Mouse (Mus musculus) stomach, embryonic 14.5 days (tissue): ENCODE results near the gene Rfx3. TPM values are rescaled to one million over a fixed set of nuclear protein-coding genes. Genes with fewer than 3 reads are reported as not detected.

Experiments
- ATAC-seq: fragments of 200-750 bp; cut with Nextera tagmentation; 2 replicates; pipeline ENCODE4 v1.8.0; 2017; ENCODE audit warnings: low read depth, moderate TSS enrichment; ENCODE audit not compliant: insufficient number of reproducible peaks, insufficient read depth, low FRiP score
- H3K27ac ChIP-seq: fragments of 300-500 bp; sonication (generic); 2 replicates; pipeline ENCODE4 v1.5.1; 2014; ENCODE audit warnings: mild to moderate bottlenecking, low read length, moderate library complexity, mixed read lengths
- H3K27me3 ChIP-seq: fragments of 300-500 bp; sonication (generic); 2 replicates; pipeline ENCODE4 v1.6.1; 2014; ENCODE audit warnings: low read length, control low read depth, mixed read lengths; ENCODE audit not compliant: control insufficient read depth, insufficient read depth
- H3K36me3 ChIP-seq: fragments of 300-500 bp; sonication (generic); 2 replicates; pipeline ENCODE4 v1.6.1; 2014; ENCODE audit warnings: mild to moderate bottlenecking, control low read depth, low read length, moderate library complexity, mixed read lengths; ENCODE audit not compliant: control insufficient read depth, insufficient read depth
- H3K4me1 ChIP-seq: fragments of 300-500 bp; sonication (generic); 2 replicates; pipeline ENCODE4 v1.6.1; 2014; ENCODE audit warnings: low read length, control low read depth, mixed read lengths; ENCODE audit not compliant: control insufficient read depth, insufficient read depth
- H3K4me2 ChIP-seq: fragments of 300-500 bp; sonication (generic); replicated peaks from 2 replicates; pipeline ENCODE4 v1.6.1; 2014; ENCODE audit warnings: low read depth, low read length, control low read depth
- H3K4me3 ChIP-seq: fragments of 300-500 bp; sonication (generic); 2 replicates; pipeline ENCODE4 v1.5.1; 2014; ENCODE audit warnings: low read depth, low read length, control low read depth
- H3K9ac ChIP-seq: fragments of 300-500 bp; sonication (generic); replicated peaks from 2 replicates; pipeline ENCODE4 v1.6.1; 2014; ENCODE audit warnings: low read depth, mild to moderate bottlenecking, control low read depth, low read length, moderate library complexity, mixed read lengths
- H3K9me3 ChIP-seq: fragments of 300-500 bp; sonication (generic); 2 replicates; pipeline ENCODE4 v1.6.1; 2016; ENCODE audit warnings: low read depth, low read length, control low read depth; ENCODE audit not compliant: control insufficient read depth
- WGBS: fragments of 180-500 bp; shearing (Covaris S2); extraction: QIAGEN DNeasy Blood & Tissue Kit; methylation state at CpG from one replicate; pipeline ENCODE4 v1.1.7; 2014; 5-methylcytosine and 5-hydroxymethylcytosine counted together
- polyA plus RNA-seq: library from polyadenylated mRNA; unstranded; fragments of >200 nt; fragmentation: Nextera tagmentation; extraction: Ambion mirVana; gene quantifications from 2 replicates; pipeline ENCODE4 v1.2.1, GENCODE M21; 2014

Gene Rfx3
- polyA plus RNA-seq, 1 experiment from 2014 or later = 15.6 TPM

DNA sequence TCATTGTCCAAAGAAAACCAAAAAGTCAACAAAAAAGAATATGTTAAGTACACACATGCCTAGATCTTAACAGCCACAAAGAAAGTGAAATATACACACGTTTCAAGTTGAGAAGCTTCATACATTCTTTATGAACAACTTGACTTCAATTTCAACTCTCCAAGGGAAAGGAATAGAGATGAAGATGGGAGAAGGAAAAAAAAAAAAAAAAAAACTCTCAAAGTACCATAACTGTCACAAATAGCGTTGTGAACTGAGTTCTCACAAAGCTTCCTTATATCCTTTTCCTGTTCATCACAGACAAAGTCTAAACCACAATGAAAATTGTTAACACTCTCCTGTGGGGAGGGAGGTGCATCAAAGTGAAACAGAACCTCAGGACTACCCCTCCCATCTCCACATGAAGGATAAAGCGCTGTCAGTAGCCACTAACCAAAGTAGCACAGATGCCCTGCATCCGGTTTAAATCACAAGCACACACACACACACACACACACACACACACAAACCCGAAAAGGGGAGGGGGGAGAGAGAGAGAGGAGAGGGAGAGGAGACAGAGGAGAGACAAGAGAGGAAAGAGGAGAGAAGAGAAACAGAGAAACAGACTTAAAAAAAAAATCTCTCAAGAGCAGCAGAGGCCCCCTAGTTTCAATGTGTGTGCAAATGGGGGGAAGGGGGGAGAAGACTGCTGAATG is 1.2 kb downstream of the Rfx3 start:
- ATAC-seq = no peak
- H3K4me2 ChIP-seq = peak overlapping the region; percentile 61
- H3K4me3 ChIP-seq = peak overlapping the region; percentile 96
- peak overlapping the region; percentile 99 for H3K27ac ChIP-seq
- H3K9ac ChIP-seq = peak overlapping the region; percentile 74
- no peaks in the 10 kb centered on the region for H3K9me3 ChIP-seq
- H3K27me3 ChIP-seq = no peaks in the 10 kb centered on the region
- H3K4me1 ChIP-seq = no peaks in the 10 kb centered on the region
- H3K36me3 ChIP-seq = no peaks in the 10 kb centered on the region
- 2% methylated on average over 5 of the region's 5 CpGs for WGBS

DNA sequence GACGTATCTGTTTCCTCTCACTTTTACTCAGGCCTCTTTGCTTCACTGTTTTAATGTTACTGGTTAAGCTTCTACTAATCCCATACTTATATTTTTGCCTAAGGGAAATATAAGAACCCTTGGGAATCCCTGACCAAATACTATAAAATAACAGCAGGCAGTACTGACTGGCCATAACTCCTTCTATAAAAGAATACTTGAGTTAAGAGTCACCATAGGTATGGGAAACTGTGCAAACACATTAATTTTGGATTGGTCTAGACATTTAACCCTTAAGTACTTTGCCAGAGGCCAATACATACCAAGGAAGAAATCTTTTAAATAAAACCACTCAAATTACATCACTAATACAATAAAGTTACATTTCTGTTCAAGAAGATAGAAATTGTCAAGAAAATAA is 6.8 kb downstream of the Rfx3 start:
- Histone ChIP-seq H3K9ac (no peak overlapping the region), H3K27ac (no peak overlapping the region), H3K4me1 (peaks cover 2% of the 10 kb centered on the region; the same call in 1 of the 2 replicates), H3K4me2 (no peak overlapping the region), H3K27me3 (no peaks in the 10 kb centered on the region), H3K9me3 (no peaks in the 10 kb centered on the region), H3K4me3 (no peak overlapping the region), H3K36me3 (no peaks in the 10 kb centered on the region)
- ATAC-seq = no peak
- 39% methylated on average over 1 of the region's 1 CpGs for WGBS

DNA sequence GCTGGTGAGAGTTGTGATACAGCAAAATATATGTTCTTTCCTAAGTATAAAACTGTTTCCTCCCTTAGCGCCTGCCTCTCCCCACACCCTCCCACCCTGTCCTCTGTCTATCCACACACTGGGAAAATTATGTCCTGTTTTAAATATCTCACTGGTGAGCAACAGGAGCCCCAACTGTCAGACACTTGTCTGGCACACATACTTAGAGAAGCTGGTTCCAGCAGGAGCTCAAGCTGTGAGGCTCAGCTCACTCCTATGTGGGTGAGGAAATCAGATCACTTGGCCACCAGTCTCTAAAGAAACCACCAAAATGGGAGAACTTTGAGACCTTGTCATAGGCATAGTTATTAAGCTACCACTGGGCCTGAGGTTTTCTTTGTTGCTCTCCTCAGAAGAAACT is 7.5 kb downstream of the Rfx3 start:
- Histone ChIP-seq H3K9me3 (no peaks in the 10 kb centered on the region), H3K9ac (no peak overlapping the region), H3K4me3 (no peak overlapping the region), H3K4me2 (no peak overlapping the region), H3K27me3 (no peaks in the 10 kb centered on the region), H3K36me3 (no peaks in the 10 kb centered on the region), H3K27ac (no peak overlapping the region), H3K4me1 (peaks cover 2% of the 10 kb centered on the region; the same call in 1 of the 2 replicates)
- ATAC-seq = no peak
- WGBS = 97% methylated on average over 1 of the region's 1 CpGs

DNA sequence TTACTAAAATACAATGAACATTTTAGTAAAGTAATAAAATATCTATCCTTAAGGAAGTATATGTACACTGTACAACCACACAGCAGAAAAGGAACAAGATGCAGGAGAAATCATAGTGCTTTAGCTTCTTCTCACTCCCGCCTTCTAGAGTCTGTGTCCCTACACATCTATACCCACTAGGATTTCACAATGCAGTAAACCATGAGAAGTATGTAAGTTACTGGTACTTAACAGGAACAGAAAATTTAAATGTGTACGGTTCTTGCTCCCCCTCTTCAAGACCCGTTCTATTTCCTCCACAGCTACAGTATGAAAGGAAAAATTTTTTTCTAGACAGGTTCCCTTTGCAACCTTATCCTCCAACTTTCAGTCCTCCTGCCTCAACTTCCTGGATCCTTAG is 8.3 kb downstream of the Rfx3 start:
- WGBS = 83% methylated on average over 3 of the region's 3 CpGs
- Histone ChIP-seq H3K4me1 (peaks cover 2% of the 10 kb centered on the region; the same call in 1 of the 2 replicates), H3K4me3 (no peak overlapping the region), H3K27ac (no peak overlapping the region), H3K9ac (no peak overlapping the region), H3K4me2 (no peak overlapping the region), H3K27me3 (no peaks in the 10 kb centered on the region), H3K36me3 (no peaks in the 10 kb centered on the region), H3K9me3 (no peaks in the 10 kb centered on the region)
- no peak for ATAC-seq

DNA sequence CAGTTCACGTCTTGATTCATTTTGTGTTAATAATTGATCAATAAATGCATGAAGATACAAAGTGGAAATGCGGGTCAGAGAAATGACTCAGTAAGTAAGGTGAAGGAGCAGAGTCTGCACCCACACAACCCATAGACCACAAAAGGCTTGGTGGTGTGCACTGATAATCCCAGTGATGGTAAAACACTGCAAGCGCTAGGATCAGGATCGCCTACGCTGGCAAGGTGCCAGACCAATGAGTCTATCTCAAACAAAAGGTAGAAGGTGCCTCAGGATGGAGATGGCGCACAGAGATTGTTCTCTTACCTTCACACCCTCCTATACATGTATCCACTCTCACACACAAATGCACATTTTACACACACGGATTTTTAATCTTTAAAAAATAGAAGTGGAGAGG is 18.2 kb downstream of the Rfx3 start:
- Histone ChIP-seq H3K9me3 (no peaks in the 10 kb centered on the region), H3K4me3 (no peak overlapping the region), H3K27me3 (no peaks in the 10 kb centered on the region), H3K4me1 (no peaks in the 10 kb centered on the region), H3K36me3 (no peaks in the 10 kb centered on the region), H3K4me2 (no peak overlapping the region), H3K27ac (no peak overlapping the region), H3K9ac (no peak overlapping the region)
- ATAC-seq = no peak
- WGBS = 80% methylated on average over 7 of the region's 7 CpGs

DNA sequence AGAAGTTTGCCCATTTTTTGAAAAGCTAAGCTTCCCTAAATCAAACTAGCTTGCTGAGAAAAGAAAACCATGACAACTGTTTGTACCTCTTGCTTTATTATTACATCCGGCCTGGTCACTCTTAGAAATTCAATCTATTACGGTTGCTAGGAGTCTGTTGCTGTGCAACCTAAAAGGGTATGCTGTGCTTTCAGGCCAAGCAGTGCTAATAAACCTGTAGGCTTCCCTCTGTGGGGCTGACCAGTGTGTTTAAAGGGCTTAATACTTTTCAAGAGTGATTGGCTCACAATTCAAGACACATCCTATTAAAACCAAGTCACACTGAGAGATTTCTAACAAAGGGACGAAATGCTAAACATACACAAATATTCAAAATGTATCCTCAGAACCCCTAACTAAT is 22.2 kb downstream of the Rfx3 start:
- H3K4me2 ChIP-seq = no peak overlapping the region
- no peaks in the 10 kb centered on the region for H3K36me3 ChIP-seq
- no peak overlapping the region for H3K4me3 ChIP-seq
- WGBS = 48% methylated on average over 3 of the region's 3 CpGs
- H3K9ac ChIP-seq = no peak overlapping the region
- no peaks in the 10 kb centered on the region for H3K4me1 ChIP-seq
- H3K9me3 ChIP-seq = no peaks in the 10 kb centered on the region
- H3K27ac ChIP-seq = no peak overlapping the region
- no peaks in the 10 kb centered on the region for H3K27me3 ChIP-seq
- no peak for ATAC-seq

DNA sequence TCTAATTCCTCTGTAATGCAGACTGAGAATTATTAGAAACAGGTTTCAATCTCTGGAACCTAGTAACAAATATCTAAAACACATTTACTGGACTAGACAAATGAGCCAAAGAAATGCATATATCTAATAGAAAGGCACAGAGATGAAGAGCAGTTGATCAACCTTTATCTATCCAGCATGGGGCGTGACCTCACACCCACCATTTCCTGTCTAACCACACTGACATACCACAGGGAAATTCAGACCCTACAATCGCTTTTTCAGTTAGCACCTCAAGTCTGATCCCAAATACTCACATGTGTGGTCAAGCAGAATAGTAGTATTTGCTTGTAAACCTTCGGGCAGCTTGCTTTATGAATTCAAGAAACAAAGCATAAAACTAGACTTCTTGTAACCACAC is 43.4 kb downstream of the Rfx3 start:
- Histone ChIP-seq H3K27ac (no peak overlapping the region), H3K9me3 (peaks cover 4% of the 10 kb centered on the region; the same call in 1 of the 2 replicates), H3K4me2 (no peak overlapping the region), H3K4me1 (no peaks in the 10 kb centered on the region), H3K36me3 (no peaks in the 10 kb centered on the region), H3K9ac (no peak overlapping the region), H3K27me3 (no peaks in the 10 kb centered on the region), H3K4me3 (no peak overlapping the region)
- WGBS = 84% methylated on average over 3 of the region's 3 CpGs
- no peak for ATAC-seq

DNA sequence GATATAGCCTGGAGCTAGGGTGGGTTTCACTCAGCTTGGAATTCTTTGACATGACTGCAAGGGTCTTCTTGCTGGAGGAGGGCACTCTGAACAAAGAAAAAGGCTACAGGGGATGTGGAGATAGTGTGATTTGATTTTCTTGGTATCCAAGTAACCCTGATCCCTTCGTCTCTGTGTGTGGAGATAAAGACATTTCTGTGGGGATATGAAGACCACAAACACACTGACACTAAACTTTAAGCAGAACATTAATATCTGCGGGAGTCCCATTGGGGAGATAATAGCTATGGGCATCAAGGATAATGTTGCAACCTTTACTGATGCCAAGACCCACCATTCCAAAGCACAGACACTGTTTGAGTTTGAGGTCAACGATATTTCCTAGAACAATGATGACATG is 49.7 kb downstream of the Rfx3 start:
- Histone ChIP-seq H3K4me1 (no peaks in the 10 kb centered on the region), H3K27ac (no peak overlapping the region), H3K36me3 (no peaks in the 10 kb centered on the region), H3K4me2 (no peak overlapping the region), H3K9me3 (peaks cover 4% of the 10 kb centered on the region; the same call in 1 of the 2 replicates), H3K9ac (no peak overlapping the region), H3K4me3 (no peak overlapping the region), H3K27me3 (no peaks in the 10 kb centered on the region)
- ATAC-seq = no peak
- 90% methylated on average over 3 of the region's 3 CpGs for WGBS

DNA sequence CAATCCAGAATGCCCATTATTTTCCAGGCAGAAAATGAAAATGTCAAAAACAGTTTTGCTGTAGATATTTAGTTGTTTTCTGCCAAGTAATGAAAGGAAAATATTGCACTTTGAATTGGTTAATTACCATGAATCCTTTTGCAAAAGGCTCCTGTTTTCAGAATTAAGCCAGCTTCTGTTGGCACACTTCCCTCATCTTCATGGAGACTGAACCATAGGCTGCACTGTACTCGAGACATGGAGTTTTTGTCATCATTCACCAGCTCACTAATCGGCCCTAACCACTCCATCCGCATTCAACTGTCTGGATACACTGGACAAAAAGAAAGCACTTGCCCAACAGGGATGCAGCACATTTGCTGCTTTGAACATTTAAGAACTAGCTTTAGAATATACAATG is 75.5 kb downstream of the Rfx3 start:
- no peaks in the 10 kb centered on the region for H3K4me1 ChIP-seq
- H3K9ac ChIP-seq = no peak overlapping the region
- no peak for ATAC-seq
- WGBS = 79% methylated on average over 3 of the region's 3 CpGs
- no peaks in the 10 kb centered on the region for H3K27me3 ChIP-seq
- no peak overlapping the region for H3K4me2 ChIP-seq
- H3K4me3 ChIP-seq = no peak overlapping the region
- no peak overlapping the region for H3K27ac ChIP-seq
- H3K9me3 ChIP-seq = no peaks in the 10 kb centered on the region
- no peaks in the 10 kb centered on the region for H3K36me3 ChIP-seq
